Mouse (Mus musculus) CD8-positive naive resting alpha-beta T cell, adult 2 months (primary cell): ENCODE measurements around the gene Stx1b.
"Not testable (repeated sequence)": the region's sequence is repeated elsewhere in the genome, so short reads cannot be mapped to it uniquely, and the experiment has no call there.

Source experiments
- DNase-seq, 2 experiments: peaks; one replicate each; pipeline ENCODE4 v3.0.0; 2022; ENCODE audit warnings: low read depth in 2 of 2, low spot score in 2 of 2

Stx1b gene

DNA sequence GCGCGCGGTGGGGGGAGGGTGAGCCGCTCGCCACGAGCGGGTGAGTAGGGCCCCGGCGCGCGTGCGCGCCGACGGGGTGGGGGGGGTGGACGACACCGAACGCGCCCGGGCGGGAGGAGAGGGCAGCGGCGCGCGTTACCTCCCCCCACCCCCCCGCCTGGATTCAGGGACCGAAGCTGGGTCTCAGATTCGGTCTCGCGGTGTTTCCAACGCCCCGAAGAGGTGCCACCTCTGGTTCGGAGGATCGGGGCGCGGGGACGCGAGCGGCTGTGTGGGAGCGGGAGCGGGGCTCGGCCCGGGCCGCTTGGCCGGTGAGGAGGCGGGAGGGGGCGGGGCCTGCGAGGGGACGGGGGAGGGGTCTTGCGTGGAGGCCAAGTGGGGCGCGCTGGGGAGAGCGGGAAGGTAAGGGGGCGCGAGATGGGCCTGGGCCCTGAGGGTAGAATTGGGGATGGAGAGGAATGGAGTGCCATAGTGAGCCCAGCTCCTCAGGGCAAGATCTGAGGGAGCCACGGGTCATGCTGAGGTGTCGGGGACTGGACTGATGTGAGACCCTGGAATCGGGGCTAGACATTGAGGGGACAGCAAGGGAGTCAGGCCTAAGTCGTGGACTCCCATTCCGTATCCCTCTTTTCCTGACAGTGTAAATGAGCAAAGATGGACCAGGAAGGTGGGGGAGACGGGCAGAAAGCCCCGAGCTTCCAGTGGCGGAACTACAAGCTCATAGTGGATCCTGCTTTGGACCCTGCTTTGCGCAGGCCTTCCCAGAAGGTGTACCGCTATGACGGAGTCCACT is 46.7 kb downstream of the Stx1b start:
- DNase-seq: peak in 1 of 2 experiments; percentile 21

DNA sequence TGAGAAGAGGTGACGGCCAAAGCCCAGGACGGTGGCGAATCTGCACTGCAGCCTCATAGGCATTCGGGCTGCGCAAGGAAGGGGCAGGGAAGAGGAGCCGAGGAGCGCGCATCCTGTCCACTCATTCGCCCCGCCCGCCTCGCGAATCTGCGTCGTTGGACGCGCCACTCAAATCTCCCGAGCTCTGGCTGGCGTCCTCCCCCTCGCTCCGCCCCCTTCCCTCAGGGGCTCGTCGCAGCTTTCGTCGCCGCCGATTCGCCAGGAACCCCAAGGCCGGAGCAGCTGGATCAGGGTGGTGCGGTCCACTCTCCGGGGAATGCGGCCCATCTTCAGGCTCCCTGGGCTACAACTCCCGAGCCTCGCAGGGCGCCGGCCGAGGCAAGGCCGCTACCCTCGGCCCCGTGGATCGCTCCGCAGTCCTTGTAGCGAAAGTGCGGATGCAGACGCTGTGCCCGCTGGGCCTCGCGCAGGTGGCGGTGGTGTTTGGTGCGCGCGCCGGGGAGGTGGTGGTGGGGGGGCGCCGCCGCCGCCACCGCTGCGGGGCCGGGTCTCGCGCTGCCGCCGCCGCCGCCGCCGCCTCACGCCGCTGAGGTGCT is 47.4 kb downstream of the Stx1b start:
- peak; percentile 93 to 95 for DNase-seq

DNA sequence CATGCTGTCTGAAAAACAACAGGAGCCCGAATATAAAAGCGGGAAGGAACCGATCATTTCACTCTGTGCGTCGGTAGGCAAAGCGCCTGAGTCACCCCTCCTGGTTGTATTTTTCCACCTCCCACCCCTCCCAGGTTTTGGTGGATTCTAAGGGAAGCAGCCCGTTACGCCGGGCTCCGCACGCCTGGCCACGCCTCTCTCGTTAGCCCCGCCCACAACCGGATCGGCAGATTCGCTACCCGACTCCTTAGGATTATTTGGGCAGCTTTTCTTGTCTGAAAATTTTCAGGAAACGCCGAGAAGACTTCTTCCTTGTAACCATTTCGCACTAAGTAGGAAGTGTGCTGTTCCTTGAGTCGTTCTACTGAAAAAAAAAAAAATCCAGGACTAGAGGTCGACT is 47.9 kb downstream of the Stx1b start, which contains the start of gene Setd1a:
Gene Setd1a, plus strand, starts transcription at position 245 of the 400 bp plus-strand sequence.
- DNase-seq: peak; percentile 64 to 78

DNA sequence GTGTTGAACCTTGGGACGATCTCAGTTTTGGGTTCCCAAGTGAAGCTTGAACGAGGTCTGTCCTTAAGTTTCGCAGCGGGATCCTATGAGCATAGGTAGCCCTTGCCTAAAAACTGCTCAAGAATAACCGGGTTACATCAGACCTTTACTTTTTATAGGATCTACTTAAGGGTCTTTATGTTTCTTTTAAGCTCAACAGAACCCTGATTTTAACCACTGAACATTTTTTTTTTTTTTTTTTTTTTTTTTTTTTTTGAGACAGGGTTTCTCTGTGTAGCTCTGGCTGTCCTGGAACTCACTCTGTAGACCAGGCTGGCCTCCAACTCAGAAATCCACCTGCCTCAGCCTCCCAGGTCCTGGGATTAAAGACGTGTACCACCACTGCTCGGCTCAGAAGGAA is 48.5 kb downstream of the Stx1b start:
- DNase-seq: not testable (repeated sequence)

DNA sequence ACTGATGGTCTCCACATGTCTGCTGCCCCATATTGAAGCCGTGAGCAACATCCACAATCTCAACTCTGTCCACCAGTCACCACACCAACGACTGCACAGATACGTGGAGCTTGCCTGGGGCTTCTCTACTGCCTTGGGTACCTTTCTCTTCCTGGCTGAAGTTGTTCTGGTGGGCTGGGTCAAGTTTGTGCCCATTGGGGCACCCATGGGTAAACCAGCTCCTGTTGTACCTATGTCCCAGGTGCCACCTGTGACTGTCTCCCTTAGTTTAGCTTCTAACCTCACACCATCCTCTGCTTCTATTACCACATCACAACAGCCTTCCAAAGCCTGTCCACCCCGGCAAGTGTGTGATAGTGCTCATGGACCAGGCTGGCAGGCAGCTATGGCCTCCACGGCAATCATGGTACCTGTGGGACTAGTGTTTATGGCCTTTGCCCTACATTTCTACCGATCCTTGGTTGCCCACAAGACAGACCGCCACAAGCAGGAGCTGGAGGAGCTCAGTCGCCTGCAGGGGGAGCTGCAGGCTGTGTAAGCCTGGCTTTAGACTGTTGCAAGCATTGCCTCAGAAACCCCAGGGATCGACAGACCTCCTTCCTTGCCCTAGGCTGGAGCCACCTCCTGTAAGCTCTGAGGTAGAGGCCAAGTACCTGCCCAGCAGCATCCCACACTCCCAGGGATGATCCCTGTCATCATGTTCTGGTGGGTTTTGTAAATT is 50.5 kb downstream of the Stx1b start:
- peak; percentile 63 to 75 for DNase-seq

DNA sequence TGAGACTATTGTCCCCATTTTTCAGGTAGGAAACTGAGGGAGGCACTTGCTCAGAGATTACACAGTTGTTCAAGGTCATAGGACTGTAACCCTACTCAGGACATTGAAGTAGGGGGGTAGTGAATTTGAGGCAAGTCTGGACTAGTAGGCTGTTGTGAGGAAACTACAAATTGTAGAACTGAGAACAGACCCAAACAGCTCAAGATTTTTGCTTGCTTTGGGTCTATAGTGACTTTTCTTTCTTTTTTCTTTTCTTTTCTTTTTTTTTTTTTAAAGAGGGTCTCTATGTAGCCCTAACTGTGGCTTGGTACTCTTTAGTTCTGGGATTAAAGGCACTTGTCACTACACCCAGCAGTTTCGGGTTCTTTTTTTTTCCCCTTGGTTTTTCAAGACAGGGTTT is 51.8 kb downstream of the Stx1b start:
- DNase-seq: no peak

DNA sequence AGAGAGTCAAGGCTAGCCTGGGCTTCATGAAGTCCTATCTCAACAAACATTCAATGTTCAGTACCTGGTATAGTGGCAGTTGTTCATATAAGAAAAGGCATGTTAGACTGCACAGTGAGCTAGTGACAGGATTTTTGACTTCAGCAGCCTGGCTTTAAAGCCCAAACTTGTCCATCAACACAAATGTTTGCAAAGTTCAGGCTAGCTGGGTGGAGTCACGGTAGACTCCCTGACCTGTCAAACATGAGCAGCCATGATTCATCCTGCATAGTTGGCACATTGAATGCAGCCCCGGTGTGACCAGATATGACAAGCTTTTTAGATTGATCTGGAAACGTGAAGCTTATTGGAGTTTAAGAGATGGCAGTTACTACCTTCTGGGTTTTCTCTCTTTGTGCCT is 52.3 kb downstream of the Stx1b start:
- DNase-seq: no peak

DNA sequence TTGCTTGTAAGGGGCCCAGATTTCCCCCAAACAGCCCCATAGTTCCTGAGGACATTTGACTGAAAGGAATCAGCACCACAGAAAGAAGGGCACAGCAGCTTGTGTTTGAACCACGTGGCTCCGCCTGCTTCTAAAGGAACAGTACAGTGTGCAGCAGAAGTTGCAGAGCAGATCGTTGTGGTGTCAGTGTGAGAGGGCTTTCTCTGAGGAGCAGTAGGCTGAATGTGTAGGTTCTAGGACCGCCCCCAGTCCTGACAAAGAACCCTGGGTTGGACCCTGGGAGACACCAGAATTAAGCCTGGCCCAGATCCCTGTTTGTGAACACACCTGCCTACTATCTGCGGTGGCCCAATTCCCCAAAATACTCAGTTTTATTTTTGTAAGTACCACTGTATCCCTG is 53.1 kb downstream of the Stx1b start:
- no peak for DNase-seq

DNA sequence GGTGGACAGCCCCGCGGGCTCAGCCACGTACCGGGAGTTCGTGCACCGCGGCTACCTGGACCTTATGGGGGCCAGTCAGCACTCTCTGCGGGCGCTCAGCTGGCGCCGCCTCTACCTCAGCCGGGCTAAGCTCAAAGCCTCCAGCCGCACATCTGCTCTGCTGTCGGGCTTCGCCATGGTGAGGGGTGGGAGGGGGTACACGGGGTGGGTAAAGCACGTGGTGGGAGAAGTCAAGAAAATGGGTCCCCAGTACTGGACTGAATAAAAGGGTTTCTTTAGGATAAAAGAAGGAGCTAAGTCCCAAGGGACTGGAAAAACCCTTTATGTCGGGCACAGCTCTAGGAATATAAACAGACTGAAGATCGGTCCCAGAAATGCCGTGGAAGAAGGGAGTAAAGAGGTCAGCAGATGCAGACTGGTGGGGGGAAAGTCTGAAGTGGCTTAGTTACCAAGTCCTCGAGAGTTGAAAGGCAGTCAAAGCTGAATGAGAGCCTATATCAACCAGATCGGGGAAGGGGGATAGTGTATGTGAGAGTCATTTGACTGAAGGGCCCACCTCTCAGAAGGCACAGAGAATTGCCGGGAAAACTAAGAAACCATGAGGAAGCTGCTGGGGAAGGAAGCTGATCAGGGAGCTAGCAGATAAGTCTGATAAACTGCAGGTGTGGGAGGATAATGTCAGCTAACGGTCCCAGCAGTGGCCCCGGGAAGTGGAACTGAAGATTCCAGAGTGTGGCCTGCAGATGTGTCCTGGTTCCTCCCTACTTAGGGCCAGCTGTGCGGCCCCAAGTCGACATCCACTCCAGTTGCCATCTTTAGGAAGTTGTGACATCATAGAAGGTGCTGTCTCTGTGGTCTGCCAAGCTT is 54.1 kb downstream of the Stx1b start:
- no peak for DNase-seq

DNA sequence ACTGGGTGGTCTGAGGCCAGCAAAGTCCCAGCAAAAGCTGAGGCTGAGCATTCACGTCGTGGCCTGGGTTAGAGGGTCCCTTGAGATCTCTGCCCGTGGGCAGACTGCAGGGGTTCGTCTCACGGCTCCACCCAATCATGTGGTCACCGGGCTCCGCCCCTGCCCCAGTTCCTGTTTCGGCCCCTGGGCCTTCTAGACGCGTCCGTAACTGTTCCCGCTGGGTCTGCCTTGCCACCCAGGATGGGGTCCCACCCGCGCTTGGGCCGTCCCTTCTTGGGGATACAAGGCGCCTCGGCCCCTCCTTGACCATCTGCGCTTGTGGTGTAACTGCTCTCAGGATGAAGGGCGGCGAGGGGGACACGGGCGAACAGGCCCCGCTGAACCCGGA is 54.7 kb downstream of the Stx1b start, which contains the start of gene Orai3:
Gene Orai3, plus strand, starts transcription at position 165 of the 388 bp plus-strand sequence.
- peak in 1 of 2 experiments; percentile 32 for DNase-seq

DNA sequence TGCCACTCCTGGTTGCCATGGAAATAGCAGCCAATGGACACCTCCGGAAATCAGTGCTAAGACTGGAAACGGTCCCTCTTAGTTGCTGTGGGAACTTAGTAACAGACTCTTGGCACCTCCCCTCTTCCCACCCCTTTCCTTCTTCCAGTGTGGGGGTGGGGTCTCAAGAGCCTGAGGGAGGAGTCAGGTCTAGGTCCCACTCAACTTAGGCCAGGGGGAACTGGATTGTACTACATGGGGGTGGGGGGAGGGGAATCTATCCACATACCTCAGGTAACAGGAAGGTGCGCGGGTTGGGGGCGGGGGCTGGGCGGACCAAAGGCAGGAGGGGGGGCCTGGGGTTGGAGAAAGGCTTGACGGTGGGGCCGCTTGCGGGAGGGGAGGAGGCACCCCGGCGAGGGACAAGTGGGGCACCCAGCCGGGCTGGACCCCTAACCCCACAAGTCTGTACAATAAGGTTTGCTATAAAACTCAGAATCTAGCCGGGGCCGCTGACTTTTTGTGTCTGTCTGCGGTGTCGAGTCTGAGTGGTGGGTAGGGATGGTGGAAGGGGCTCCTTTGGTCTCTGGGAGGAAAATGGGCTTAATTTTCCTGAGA is 55.3 kb downstream of the Stx1b start:
- peak; percentile 33 to 46 for DNase-seq

DNA sequence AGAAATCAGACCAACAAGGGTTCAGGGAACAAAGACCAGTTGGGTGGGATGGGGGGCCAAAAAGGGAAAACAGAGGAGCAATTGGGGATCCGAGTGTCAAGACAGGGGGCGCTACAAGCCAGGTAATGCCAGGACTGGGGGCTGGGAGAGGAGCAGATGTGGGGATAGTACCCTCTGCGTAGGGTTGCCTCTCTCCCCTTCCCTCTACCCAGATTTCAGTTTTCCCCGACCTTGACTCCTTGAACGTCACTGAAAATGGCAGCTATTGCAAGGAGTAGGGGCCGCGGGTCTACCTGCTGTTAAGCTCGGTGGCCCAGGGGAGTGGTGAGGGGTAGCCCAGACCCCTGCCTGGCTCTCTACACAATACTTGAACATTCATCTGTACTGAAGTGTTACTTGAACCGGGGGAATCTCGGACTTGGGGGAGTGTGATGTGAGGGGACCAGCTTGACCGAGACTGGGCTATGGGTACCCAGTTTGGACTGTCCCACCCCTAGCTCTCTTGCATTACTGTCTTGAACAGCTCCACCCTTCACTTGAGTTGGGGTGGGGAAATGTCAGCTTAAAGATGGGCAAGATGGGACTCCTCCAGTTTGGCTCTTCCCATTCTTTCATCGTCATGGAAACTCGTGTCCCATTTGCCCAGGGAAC is 55.9 kb downstream of the Stx1b start:
- DNase-seq: no peak

DNA sequence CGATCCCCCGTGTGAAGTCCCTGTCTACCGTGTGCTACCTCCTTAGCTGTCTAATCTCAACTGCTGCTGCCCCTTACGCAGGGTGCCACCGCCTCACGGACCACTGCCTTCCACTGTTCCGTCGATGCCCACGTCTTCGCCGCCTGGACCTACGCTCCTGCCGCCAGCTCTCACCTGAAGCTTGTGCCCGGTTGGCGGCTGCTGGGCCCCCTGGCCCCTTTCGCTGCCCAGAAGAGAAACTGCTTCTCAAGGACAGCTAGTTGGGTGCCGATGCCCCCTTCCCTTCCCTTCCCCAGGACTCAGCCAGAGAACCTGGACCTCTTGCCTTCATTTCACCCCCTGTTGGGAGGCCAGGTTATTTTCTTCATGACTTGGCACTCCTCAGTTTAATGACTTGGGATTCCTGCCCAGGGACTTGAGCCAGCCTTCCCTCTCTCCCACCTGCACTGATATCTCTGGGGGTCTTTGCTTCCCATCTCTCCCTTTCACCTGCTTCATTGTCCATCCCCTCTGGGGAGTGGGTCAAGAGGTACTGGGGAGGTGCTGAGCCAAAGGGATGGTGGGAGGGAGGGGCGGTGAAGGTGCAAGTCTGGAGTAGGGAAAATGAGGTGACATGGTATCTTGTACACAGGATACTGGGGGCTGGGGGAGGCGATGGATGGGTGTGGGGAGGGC is 56.5 kb downstream of the Stx1b start:
- no peak for DNase-seq

DNA sequence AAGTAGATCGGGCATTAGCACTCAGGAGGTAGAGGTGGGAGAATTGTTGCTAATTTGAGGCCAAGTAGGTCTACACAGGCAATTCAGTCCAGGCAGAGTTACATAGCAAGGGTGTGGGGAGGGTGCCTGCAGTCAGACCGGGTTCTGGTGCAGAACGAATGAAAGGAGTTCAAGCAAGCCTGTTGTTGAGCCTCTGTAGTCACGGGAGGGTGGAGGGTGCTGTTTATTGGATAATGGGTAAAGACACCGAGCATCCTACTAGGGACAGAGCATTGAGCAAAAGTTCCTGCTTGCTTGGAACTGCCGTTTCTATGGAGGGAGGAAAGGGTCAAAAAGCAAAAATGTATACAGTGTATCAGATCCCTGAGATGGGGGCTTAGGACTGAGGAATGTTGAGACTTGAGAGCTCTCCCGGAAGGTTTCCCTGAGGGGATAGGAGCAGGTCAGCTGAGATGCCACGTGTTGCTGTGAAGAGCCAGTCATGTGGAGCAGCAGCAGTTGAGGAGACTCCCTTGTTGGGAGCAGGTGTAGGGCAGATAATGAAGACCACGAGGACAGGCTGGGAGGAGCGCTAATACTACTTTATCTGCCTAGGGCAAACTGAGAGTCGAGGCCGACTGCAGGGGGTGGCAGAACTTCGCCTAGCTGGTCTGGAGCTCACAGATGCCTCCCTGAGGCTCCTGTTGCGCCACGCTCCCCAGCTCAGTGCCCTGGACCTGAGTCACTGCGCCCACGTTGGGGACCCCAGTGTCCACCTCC is 57.3 kb downstream of the Stx1b start:
- DNase-seq: no peak

DNA sequence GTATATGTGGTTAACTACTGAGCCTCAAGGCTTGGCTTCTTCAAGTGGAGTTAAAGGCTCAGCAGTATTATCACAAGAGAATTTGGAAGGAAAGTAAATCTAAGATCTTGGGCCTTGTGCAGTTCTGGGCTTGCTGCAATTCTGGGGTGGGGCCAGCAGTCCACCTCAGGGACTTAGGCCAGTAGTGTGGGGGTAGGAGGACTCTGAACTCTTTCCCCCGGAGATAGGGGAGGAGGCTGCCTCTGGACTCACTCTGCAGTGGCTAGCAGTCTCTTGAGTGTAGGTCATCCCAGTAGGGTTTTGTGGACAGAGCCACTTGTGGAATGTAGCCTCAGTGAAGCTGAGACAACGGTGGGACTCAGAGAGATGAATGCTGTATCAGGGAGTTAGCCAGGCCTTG is 58.6 kb downstream of the Stx1b start:
- DNase-seq: no peak

DNA sequence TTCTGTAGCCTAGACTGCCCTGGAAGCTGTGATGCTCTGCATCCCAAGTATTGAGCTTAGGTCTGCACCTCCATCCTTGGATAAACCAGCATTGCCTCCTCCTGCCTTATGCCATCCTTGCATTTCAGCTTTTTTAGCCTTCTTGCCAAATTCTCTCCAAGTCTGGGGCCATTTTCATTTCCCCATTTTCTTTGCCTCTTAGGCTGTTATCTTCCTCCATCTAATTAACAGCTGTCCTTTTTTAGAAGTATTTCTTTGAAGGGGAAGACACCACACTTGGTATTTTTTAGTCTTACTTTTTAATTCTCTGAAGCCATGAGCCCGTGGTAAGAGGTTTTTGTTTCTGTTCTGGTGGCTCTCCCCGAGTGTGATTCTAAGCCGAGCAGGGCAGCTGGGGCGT is 60.7 kb downstream of the Stx1b start:
- DNase-seq: no peak

DNA sequence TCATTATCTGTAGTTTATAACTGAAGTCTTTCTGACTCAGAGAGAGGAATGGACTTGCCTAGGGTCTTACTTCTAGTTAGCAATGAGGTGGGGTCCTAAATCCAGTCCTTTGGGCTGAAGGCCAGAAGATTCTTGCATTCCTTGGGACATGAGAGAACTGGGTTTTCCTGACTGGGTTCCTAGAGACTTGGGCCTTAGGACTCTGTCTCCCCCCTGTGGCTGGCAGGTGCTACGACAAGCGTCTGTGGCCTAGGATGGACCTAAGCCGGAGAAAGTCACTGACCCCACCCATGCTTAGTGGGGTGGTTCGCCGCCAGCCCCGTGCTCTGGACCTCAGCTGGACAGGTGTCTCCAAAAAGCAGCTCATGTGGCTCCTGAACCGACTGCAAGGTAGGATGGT is 63.3 kb downstream of the Stx1b start:
- peak; percentile 48 to 56 for DNase-seq

DNA sequence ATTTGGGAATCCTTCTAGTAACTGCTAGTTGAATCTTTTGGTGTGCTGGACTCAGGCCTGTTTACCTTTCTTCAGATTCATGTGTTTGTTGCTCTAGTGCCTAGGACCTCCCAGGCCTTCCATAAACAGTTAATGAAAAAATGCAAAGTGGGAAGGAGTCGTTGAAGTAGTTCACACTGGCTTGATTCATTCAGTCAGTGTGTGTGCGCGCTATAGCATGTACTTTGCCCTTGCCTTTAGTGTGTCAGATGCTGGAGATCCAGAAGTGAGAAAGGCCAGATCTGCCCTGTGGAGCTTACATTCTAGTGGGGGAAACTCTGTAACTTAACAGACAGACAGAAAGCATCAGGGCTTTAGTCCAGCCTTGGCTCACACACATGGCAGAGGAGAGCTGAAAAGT is 63.9 kb downstream of the Stx1b start:
- no peak for DNase-seq

DNA sequence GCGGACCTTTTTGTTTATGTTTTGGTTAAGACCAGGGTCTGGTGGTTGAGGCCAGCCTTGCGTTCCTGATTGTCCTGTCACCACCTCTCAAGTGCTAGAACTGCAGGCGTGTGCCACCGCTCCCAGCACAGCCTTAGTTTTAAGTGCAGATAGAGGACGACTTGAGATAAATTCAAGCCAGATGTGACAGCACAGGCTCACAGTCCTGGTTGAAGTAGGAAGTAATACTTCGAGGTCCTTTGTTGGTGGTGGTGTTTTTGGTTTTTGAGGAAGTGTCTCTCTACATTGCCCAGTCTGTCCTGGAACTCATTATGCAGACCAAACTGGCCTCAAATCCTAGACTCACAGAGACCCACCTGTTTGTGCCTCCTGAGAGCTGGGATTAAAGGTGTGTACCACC is 64.6 kb downstream of the Stx1b start:
- DNase-seq: no peak
